Mouse (Mus musculus) hindbrain, embryonic 16.5 days (tissue): ENCODE results near the gene Agap3. TPM values are rescaled to one million over a fixed set of nuclear protein-coding genes. Genes with fewer than 3 reads are reported as not detected.
A peak's percentile ranks its signal among the peaks of the same experiment; 100 is the strongest.

Experiments used
- ATAC-seq: fragments of 200-750 bp; cut with Nextera tagmentation; 2 replicates; pipeline ENCODE4 v1.8.0; 2017; ENCODE audit warnings: moderate TSS enrichment, moderate library complexity
- H3K27ac ChIP-seq: fragments of 300-500 bp; sonication (generic); 2 replicates; pipeline ENCODE4 v1.5.1; 2014; ENCODE audit warnings: low read depth, mild to moderate bottlenecking, control low read depth, low read length, moderate library complexity
- H3K27me3 ChIP-seq: fragments of 300-500 bp; sonication (generic); replicated peaks from 2 replicates; pipeline ENCODE4 v1.6.1; 2014; ENCODE audit warnings: low read length; ENCODE audit not compliant: control insufficient read depth, insufficient read depth
- H3K36me3 ChIP-seq: fragments of 300-500 bp; sonication (generic); 2 replicates; pipeline ENCODE4 v1.6.1; 2014; ENCODE audit warnings: mild to moderate bottlenecking, low read length, moderate library complexity, mixed read lengths; ENCODE audit not compliant: control insufficient read depth, insufficient read depth
- H3K4me1 ChIP-seq: fragments of 300-500 bp; sonication (generic); 2 replicates; pipeline ENCODE4 v1.6.1; 2014; ENCODE audit warnings: low read depth, low read length; ENCODE audit not compliant: control insufficient read depth, insufficient read depth
- H3K4me2 ChIP-seq: fragments of 300-500 bp; sonication (generic); 2 replicates; pipeline ENCODE4 v1.6.1; 2014; ENCODE audit warnings: mild to moderate bottlenecking, low read length, control low read depth, moderate library complexity
- H3K4me3 ChIP-seq: fragments of 300-500 bp; sonication (generic); 2 replicates; pipeline ENCODE4 v1.5.1; 2014; ENCODE audit warnings: mild to moderate bottlenecking, low read length, control low read depth, moderate library complexity
- H3K9ac ChIP-seq: fragments of 300-500 bp; sonication (generic); 2 replicates; pipeline ENCODE4 v1.6.1; 2014; ENCODE audit warnings: low read depth, mild to moderate bottlenecking, control low read depth, low read length, moderate library complexity
- H3K9me3 ChIP-seq: fragments of 300-500 bp; sonication (generic); 2 replicates; pipeline ENCODE4 v1.6.1; 2014; ENCODE audit warnings: mild to moderate bottlenecking, low read length, moderate library complexity; ENCODE audit not compliant: control insufficient read depth
- WGBS: fragments of 180-500 bp; shearing (Covaris S2); extraction: QIAGEN DNeasy Blood & Tissue Kit; methylation state at CpG from one replicate; pipeline ENCODE4 v1.1.7; 2014; 5-methylcytosine and 5-hydroxymethylcytosine counted together
- polyA plus RNA-seq: library from polyadenylated mRNA; unstranded; fragments of >200 nt; fragmentation: Nextera tagmentation; extraction: Ambion mirVana; gene quantifications from 2 replicates; pipeline ENCODE4 v1.2.1, GENCODE M21; 2015

Gene Agap3
- polyA plus RNA-seq, 1 experiment from 2014 or later = 47.7 TPM

GRCm38 (mm10) chr5:24444746-24445427 is 7.1 kb upstream of the Agap3 start, which contains the start of gene Fastk:
Gene Fastk, minus strand, starts transcription at chr5:24445287.
- no peaks in the 10 kb centered on the region for H3K27me3 ChIP-seq
- H3K4me2 ChIP-seq = peak within 1 kb of the TSS; percentile 90
- H3K4me3 ChIP-seq = peak within 1 kb of the TSS; percentile 68
- H3K9ac ChIP-seq = peak within 1 kb of the TSS; percentile 95
- no peaks in the 10 kb centered on the region for H3K9me3 ChIP-seq
- under 1% methylated on average over 50 of the region's 60 CpGs for WGBS
- H3K27ac ChIP-seq = peak within 1 kb of the TSS; percentile 89
- H3K4me1 ChIP-seq = peaks cover 27% of the 10 kb centered on the region
- ATAC-seq = peak; percentile 83
- peaks cover 6% of the 10 kb centered on the region; the same call in 1 of the 2 replicates for H3K36me3 ChIP-seq

- Histone ChIP-seq H3K36me3 (0 out of 2 replicates have a peak, but pooled peaks cover 2% of the 10 kb centered on the region), H3K9me3 (no peaks in the 10 kb centered on the region), H3K27ac (peak overlapping the region; percentile 89), H3K4me3 (peak overlapping the region; percentile 68), H3K4me1 (peaks cover 27% of the 10 kb centered on the region), H3K4me2 (peak overlapping the region; percentile 90), H3K27me3 (no peaks in the 10 kb centered on the region), H3K9ac (peak overlapping the region; percentile 95)
- ATAC-seq = no peak
- 58% methylated on average over 20 of the region's 20 CpGs for WGBS
These were observed 6.4 kb upstream of the Agap3 start for GRCm38 (mm10) chr5:24445428-24446080.

- Histone ChIP-seq H3K36me3 (no peaks in the 10 kb centered on the region), H3K4me2 (peak overlapping the region; percentile 64), H3K27ac (no peak overlapping the region), H3K9ac (no peak overlapping the region), H3K27me3 (no peaks in the 10 kb centered on the region), H3K4me1 (peaks cover 32% of the 10 kb centered on the region), H3K4me3 (no peak overlapping the region), H3K9me3 (no peaks in the 10 kb centered on the region)
- 93% methylated on average over 7 of the region's 7 CpGs for WGBS
- ATAC-seq = no peak
These were observed 5.3 kb upstream of the Agap3 start for GRCm38 (mm10) chr5:24446630-24447029.

GRCm38 (mm10) chr5:24447624-24448298 is 4.2 kb upstream of the Agap3 start, which contains the start of gene Tmub1:
Gene Tmub1, minus strand, starts transcription at chr5:24447854.
- WGBS = 1% methylated on average over 34 of the region's 34 CpGs
- ATAC-seq = peak; percentile 63
- Histone ChIP-seq H3K36me3 (no peaks in the 10 kb centered on the region), H3K27ac (peak within 1 kb of the TSS; percentile 5), H3K9me3 (no peaks in the 10 kb centered on the region), H3K4me3 (peak within 1 kb of the TSS; percentile 60), H3K4me1 (peaks cover 32% of the 10 kb centered on the region), H3K9ac (peak within 1 kb of the TSS; percentile 76), H3K4me2 (peak within 1 kb of the TSS; percentile 64), H3K27me3 (no peaks in the 10 kb centered on the region)

- 1% methylated on average over 40 of the region's 66 CpGs for WGBS
- Histone ChIP-seq H3K27ac (peak overlapping the region; percentile 86), H3K4me1 (peaks cover 53% of the 10 kb centered on the region)
These were observed 530 bp upstream of the Agap3 start for GRCm38 (mm10) chr5:24451264-24452029.

GRCm38 (mm10) chr5:24452691-24453233 is 785 bp downstream of the Agap3 start:
- Histone ChIP-seq H3K4me1 (peaks cover 45% of the 10 kb centered on the region), H3K9ac (peak overlapping the region; percentile 95), H3K9me3 (no peaks in the 10 kb centered on the region), H3K27me3 (no peaks in the 10 kb centered on the region), H3K36me3 (no peaks in the 10 kb centered on the region), H3K4me2 (peak overlapping the region; percentile 97), H3K4me3 (peak overlapping the region; percentile 97), H3K27ac (peak overlapping the region; percentile 86)
- 1% methylated on average over 29 of the region's 29 CpGs for WGBS
- peak; percentile 10 for ATAC-seq

More at GRCm38 (mm10) chr5:24451264-24452029, 530 bp upstream of the Agap3 start:
- Histone ChIP-seq H3K4me2 (peak overlapping the region; percentile 97), H3K9me3 (no peaks in the 10 kb centered on the region), H3K9ac (peak overlapping the region; percentile 95), H3K4me3 (peak overlapping the region; percentile 97), H3K36me3 (no peaks in the 10 kb centered on the region), H3K27me3 (no peaks in the 10 kb centered on the region)
- peak; percentile 72 for ATAC-seq

GRCm38 (mm10) chr5:24453283-24453984 is 1.5 kb downstream of the Agap3 start:
- Histone ChIP-seq H3K4me2 (peak overlapping the region; percentile 97), H3K4me3 (peak overlapping the region; percentile 97), H3K27ac (peak overlapping the region; percentile 86), H3K27me3 (no peaks in the 10 kb centered on the region), H3K4me1 (peaks cover 41% of the 10 kb centered on the region), H3K9ac (peak overlapping the region; percentile 95), H3K36me3 (peaks cover 4% of the 10 kb centered on the region; the same call in 1 of the 2 replicates), H3K9me3 (no peaks in the 10 kb centered on the region)
- no peak; the same call in none of the 2 replicates for ATAC-seq
- 3% methylated on average over 5 of the region's 5 CpGs for WGBS

- peaks cover 41% of the 10 kb centered on the region for H3K4me1 ChIP-seq
- ATAC-seq = no peak
- H3K27me3 ChIP-seq = no peaks in the 10 kb centered on the region
- H3K4me3 ChIP-seq = peak overlapping the region; percentile 97
- peak overlapping the region; percentile 95; the same call in 1 of the 2 replicates for H3K9ac ChIP-seq
- H3K4me2 ChIP-seq = peak overlapping the region; percentile 97
- H3K9me3 ChIP-seq = no peaks in the 10 kb centered on the region
- peaks cover 4% of the 10 kb centered on the region; the same call in 1 of the 2 replicates for H3K36me3 ChIP-seq
- WGBS = 7% methylated on average over 2 of the region's 2 CpGs
- peak overlapping the region; percentile 86 for H3K27ac ChIP-seq
These were observed 2.0 kb downstream of the Agap3 start for GRCm38 (mm10) chr5:24453985-24454303.
